Mouse (Mus musculus) 3T3-L1 (cell line): Measurements from ENCODE around the gene Phf3.

Experiments
- DNase-seq: peaks from one replicate; pipeline ENCODE4 v3.0.0-alpha.2; 2015; ENCODE audit warnings: low read depth, low spot score

Phf3 gene

GRCm38 (mm10) chr1:30819414-30819813 is 54.3 kb downstream of the Phf3 start:
- no peak for DNase-seq

GRCm38 (mm10) chr1:30815609-30816008 is 58.1 kb downstream of the Phf3 start:
- no peak for DNase-seq

GRCm38 (mm10) chr1:30814987-30815386 is 58.7 kb downstream of the Phf3 start:
- DNase-seq = no peak

GRCm38 (mm10) chr1:30808101-30808699 is 65.5 kb downstream of the Phf3 start:
- no peak for DNase-seq

DNA sequence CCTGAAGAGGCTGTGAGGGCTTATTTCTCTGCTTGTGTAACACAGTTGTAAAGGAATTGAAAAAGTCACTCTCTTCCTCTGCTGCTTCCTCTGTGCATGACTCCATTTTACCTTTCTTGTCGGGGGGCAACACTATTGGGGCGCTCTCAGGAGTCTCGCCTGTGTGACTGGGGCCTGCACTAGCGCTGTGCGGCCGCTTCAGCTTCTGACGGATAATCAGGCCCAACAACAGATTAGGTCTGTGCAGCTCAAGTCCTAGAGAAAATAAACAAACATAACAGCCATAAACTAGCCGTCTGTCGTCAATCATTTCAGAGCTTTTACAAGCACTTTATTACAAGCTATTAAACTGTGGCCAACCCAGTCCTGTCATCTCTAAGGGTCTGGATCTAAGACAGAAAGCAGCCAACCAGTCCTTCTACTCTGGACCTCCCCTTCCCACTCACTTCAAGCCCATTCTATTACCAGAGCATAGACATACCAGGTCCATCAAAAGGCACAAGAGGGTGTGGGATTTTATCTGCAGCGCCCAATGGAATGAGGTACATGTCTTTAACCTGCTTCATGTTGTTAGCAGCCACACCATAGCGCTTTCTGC is 67.9 kb downstream of the Phf3 start:
- no peak for DNase-seq

- DNase-seq = no peak
Observed at GRCm38 (mm10) chr1:30804919-30805318, 68.8 kb downstream of the Phf3 start.

DNA sequence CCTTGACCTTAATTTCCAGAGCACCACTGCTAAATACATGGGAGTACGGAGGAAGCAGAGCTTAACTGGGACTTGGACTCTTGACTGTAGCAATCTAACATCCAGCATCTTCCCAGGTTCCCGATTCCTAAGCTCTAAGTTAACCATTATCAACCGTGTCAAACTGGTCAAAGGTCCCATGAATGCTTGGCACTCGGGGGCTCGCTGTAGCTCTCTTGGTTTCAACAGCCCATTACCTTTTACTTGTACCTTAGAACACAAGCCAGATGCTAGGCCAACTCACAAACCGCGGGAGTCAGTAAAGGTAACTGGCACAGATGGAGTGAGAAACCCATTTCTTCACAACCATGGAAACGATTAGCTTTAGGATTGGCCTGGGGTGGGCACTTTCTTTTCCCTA is 71.8 kb downstream of the Phf3 start:
- no peak for DNase-seq

GRCm38 (mm10) chr1:30799277-30799834 is 74.4 kb downstream of the Phf3 start:
- DNase-seq = no peak

GRCm38 (mm10) chr1:30794606-30795005 is 79.1 kb downstream of the Phf3 start:
- DNase-seq = no peak

GRCm38 (mm10) chr1:30793357-30793883 is 80.3 kb downstream of the Phf3 start:
- no peak for DNase-seq

DNA sequence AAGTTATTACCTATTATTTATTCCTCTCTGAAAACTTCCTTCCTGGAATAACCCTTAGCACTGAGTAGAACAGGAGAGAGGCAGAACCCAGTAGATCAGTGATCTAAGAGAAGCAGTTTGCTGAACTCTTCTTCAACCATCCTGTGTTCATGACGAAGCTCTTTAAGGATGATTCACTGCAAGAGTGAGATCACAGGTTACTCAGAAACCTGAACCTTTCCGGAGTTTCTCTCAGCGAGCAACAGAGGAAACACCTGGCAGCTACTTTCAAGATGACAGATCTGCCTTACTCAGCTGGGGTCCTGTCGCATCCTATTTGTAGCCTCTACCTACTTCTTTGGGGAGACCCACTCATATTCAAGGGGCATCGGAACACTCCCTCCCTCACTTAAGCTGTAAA is 80.8 kb downstream of the Phf3 start:
- peak; percentile 28 for DNase-seq

DNA sequence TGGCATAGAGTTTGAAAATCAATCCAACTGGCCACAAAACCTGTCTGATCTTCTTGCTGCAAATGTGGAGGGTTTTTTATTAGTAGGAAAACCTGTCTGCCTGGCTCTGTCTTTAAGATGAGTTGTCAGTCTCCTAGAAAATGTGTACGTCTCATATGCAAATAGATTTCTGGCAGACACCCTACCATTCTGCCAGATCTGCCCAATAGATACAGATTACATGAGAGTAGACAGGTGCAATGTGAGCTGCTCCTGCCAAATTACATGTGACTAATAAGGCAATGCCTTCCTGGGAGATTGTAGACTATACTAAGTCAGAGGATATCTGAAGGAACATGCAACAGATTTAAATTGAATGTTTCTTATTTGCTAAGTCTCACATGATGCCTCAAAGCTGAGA is 83.5 kb downstream of the Phf3 start:
- no peak for DNase-seq

GRCm38 (mm10) chr1:30789689-30790088 is 84.0 kb downstream of the Phf3 start:
- DNase-seq = no peak

GRCm38 (mm10) chr1:30789001-30789400 is 84.7 kb downstream of the Phf3 start:
- peak; percentile 55 for DNase-seq

DNA sequence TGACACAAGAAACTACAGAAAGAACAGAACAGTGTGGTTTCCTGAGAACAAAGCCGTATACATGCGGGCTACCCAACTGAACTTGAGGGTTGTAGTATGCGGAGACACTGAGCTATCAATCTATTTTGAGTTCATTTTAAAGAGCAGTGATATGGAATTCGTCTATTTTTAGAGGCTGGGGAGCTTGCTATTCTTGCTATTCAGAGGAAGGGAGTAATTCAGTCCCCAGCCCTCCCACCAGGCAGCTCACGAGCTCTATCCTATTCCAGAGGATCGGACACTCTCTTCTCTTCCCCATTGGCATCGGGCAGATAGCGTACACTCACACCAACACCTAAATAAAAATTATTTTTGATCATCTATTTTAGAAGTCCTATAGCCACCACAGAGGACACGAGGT is 87.1 kb downstream of the Phf3 start:
- no peak for DNase-seq

GRCm38 (mm10) chr1:30783741-30784140 is 90.0 kb downstream of the Phf3 start:
- DNase-seq = no peak

- DNase-seq = peak; percentile 54
Observed at GRCm38 (mm10) chr1:30780293-30780692, 93.4 kb downstream of the Phf3 start.

GRCm38 (mm10) chr1:30779562-30779961 is 94.2 kb downstream of the Phf3 start:
- no peak for DNase-seq

GRCm38 (mm10) chr1:30778374-30779005 is 95.2 kb downstream of the Phf3 start:
- peak; percentile 72 for DNase-seq

DNA sequence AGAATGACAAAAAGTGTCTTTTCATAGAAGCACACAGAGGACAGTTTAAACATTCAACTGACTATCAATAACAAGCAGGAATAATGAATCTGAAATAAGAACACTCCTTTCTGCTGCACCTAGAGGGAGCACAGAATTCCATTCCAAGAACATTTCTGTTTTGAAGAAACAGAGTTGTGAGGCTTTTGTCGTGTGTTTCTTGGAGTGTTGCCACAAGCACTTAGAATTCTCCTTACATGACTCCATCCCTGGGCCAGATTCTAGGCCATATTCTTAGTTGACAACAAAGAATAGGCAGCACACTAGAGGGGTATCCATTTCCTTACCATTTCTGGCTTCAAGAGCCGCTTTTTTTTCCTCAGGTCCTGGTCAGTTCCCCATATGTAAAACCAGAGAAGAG is 97.5 kb downstream of the Phf3 start:
- DNase-seq = no peak

DNA sequence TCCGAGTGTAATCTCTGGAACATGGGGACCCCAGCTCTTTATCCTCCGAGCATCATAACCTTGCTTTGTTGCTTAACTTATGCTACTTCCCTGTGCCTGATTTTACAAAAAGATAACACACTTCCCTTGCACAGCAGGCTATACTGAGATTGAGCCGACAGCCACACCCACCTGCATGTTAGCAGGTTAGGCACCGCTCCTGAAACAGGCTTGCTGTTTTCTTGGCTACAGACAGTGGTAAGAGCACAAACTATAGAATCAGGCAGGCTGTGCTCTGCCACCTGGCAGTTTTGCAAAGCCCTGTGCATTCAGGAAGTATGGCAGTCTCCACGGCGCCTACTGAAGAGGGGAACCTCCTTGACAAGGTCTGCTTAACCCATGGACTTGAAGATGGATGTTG is 100.1 kb downstream of the Phf3 start:
- DNase-seq = no peak

GRCm38 (mm10) chr1:30772851-30773250 is 100.9 kb downstream of the Phf3 start:
- DNase-seq = no peak

- DNase-seq = no peak
Observed at GRCm38 (mm10) chr1:30771772-30772171, 101.9 kb downstream of the Phf3 start.
